Mouse (Mus musculus) embryo, embryonic 10.5 days (tissue): ENCODE results near the gene Ripor3.
A peak's percentile ranks its signal among the peaks of the same experiment; 100 is the strongest.

ENCODE experiments used
- DNase-seq: peaks from one replicate; pipeline ENCODE4 v3.0.0-alpha.2; 2015; ENCODE audit warnings: low spot score

Gene Ripor3

GRCm38 (mm10) chr2:168028376-168028775, 18.0 kb upstream of the Ripor3 start:
- no peak for DNase-seq

GRCm38 (mm10) chr2:168026467-168026866, 16.0 kb upstream of the Ripor3 start:
- DNase-seq = no peak

- peak; percentile 32 for DNase-seq
These were observed 15.5 kb upstream of the Ripor3 start for GRCm38 (mm10) chr2:168025882-168026281.

- DNase-seq = no peak
These were observed 14.8 kb upstream of the Ripor3 start for GRCm38 (mm10) chr2:168025174-168025573.

- DNase-seq = no peak
These were observed 13.5 kb upstream of the Ripor3 start for GRCm38 (mm10) chr2:168023763-168024402.

GRCm38 (mm10) chr2:168019201-168019715, 8.8 kb upstream of the Ripor3 start:
- no peak for DNase-seq

GRCm38 (mm10) chr2:168016951-168017391, 6.6 kb upstream of the Ripor3 start:
- DNase-seq = peak; percentile 77

GRCm38 (mm10) chr2:168010893-168011292, 475 bp upstream of the Ripor3 start:
- DNase-seq = peak; percentile 30

- no peak for DNase-seq
These were observed 2.3 kb downstream of the Ripor3 start for GRCm38 (mm10) chr2:168008132-168008531.

GRCm38 (mm10) chr2:168006489-168006888, 3.9 kb downstream of the Ripor3 start:
- DNase-seq = no peak

- peak; percentile 41 for DNase-seq
These were observed 4.8 kb downstream of the Ripor3 start for GRCm38 (mm10) chr2:168005616-168006015.

- no peak for DNase-seq
These were observed 5.4 kb downstream of the Ripor3 start for GRCm38 (mm10) chr2:168005005-168005404.

GRCm38 (mm10) chr2:168004369-168004768, 6.0 kb downstream of the Ripor3 start:
- no peak for DNase-seq

- DNase-seq = no peak
These were observed 7.0 kb downstream of the Ripor3 start for GRCm38 (mm10) chr2:168003431-168003830.

GRCm38 (mm10) chr2:168002884-168003283, 7.5 kb downstream of the Ripor3 start:
- DNase-seq = no peak

- DNase-seq = no peak
These were observed 8.2 kb downstream of the Ripor3 start for GRCm38 (mm10) chr2:168002188-168002587.

- DNase-seq = no peak
These were observed 11.2 kb downstream of the Ripor3 start for GRCm38 (mm10) chr2:167999145-167999743.

GRCm38 (mm10) chr2:167997562-167997961, 12.9 kb downstream of the Ripor3 start:
- no peak for DNase-seq

- DNase-seq = no peak
These were observed 13.7 kb downstream of the Ripor3 start for GRCm38 (mm10) chr2:167996672-167997215.

- DNase-seq = no peak
These were observed 14.4 kb downstream of the Ripor3 start for GRCm38 (mm10) chr2:167995870-167996635.

- no peak for DNase-seq
These were observed 17.2 kb downstream of the Ripor3 start for GRCm38 (mm10) chr2:167993260-167993659.

- no peak for DNase-seq
These were observed 21.1 kb downstream of the Ripor3 start for GRCm38 (mm10) chr2:167989310-167989709.

GRCm38 (mm10) chr2:167987640-167988039, 22.8 kb downstream of the Ripor3 start:
- no peak for DNase-seq
